Mouse (Mus musculus): ENCODE data around the gene Vmn1r130. TPM values are rescaled to one million over a fixed set of nuclear protein-coding genes. Genes with fewer than 3 reads are reported as not detected.
"Not testable (repeated sequence)": the region's sequence is repeated elsewhere in the genome, so short reads cannot be mapped to it uniquely, and the experiment has no call there.

Gene Vmn1r130
- polyA plus RNA-seq (2014; fragmentation: Nextera tagmentation; extraction: Ambion mirVana), result not detected in 2 replicates

- not testable (repeated sequence) for ATAC-seq (ENCODE audit: low FRiP score); DNase-seq (ENCODE audit: low spot score); H3K36me3 ChIP-seq (replicated peaks; ENCODE audit: control insufficient read depth, insufficient read depth); H3K4me1 ChIP-seq (replicated peaks; ENCODE audit: control insufficient read depth, insufficient read depth, low read length); H3K27me3 ChIP-seq (ENCODE audit: control insufficient read depth, insufficient read depth, low read length); H3K4me2 ChIP-seq (replicated peaks); H3K9ac ChIP-seq; H3K4me3 ChIP-seq (replicated peaks; ENCODE audit: low read length); H3K27ac ChIP-seq; H3K9me3 ChIP-seq (ENCODE audit: control insufficient read depth, low read length)
- no CpG with 5 or more reads among the region's 3 CpGs for WGBS
These were observed at the start of gene Vmn1r130 for GRCm38 (mm10) chr7:21511480-21511879. TSS of gene Vmn1r130 (plus strand) at chr7:21511780.

GRCm38 (mm10) chr7:21545990-21546389 lies 34.4 kb downstream of the Vmn1r130 start, which contains the start of gene Vmn1r131:
TSS of gene Vmn1r131 (minus strand) at chr7:21546090.
- H3K9ac ChIP-seq; H3K4me1 ChIP-seq (replicated peaks; ENCODE audit: control insufficient read depth, insufficient read depth, low read length): not testable (repeated sequence)
- WGBS, result no CpG with 5 or more reads among the region's 2 CpGs

More at GRCm38 (mm10) chr7:21545990-21546389, 34.4 kb downstream of the Vmn1r130 start, which contains the start of gene Vmn1r131:
- H3K4me2 ChIP-seq (replicated peaks); H3K4me3 ChIP-seq (replicated peaks; ENCODE audit: low read length); DNase-seq (ENCODE audit: low spot score); H3K9me3 ChIP-seq (ENCODE audit: control insufficient read depth, low read length); H3K36me3 ChIP-seq (replicated peaks; ENCODE audit: control insufficient read depth, insufficient read depth); H3K27ac ChIP-seq; H3K27me3 ChIP-seq (ENCODE audit: control insufficient read depth, insufficient read depth, low read length); ATAC-seq (ENCODE audit: low FRiP score): not testable (repeated sequence)

Other genes starting within 250 kb of the Vmn1r130 start
- not detected in 2 replicates for gene Vmn1r125, start 239.6 kb upstream of the Vmn1r130 start, polyA plus RNA-seq (2014; fragmentation: Nextera tagmentation; extraction: Ambion mirVana)
- gene Vmn1r126, start 210.3 kb upstream of the Vmn1r130 start, polyA plus RNA-seq (2014; fragmentation: Nextera tagmentation; extraction: Ambion mirVana), result not detected in 2 replicates
- gene Vmn1r127, start 191.9 kb upstream of the Vmn1r130 start, polyA plus RNA-seq (2014; fragmentation: Nextera tagmentation; extraction: Ambion mirVana), result not detected in 2 replicates
- gene Vmn1r128, start 162.4 kb upstream of the Vmn1r130 start, polyA plus RNA-seq (2014; fragmentation: Nextera tagmentation; extraction: Ambion mirVana), result not detected in 2 replicates
- gene Vmn1r129, start 150.5 kb upstream of the Vmn1r130 start, polyA plus RNA-seq (2014; fragmentation: Nextera tagmentation; extraction: Ambion mirVana), result not detected in 2 replicates
- gene Gm6882, start 79.0 kb upstream of the Vmn1r130 start, polyA plus RNA-seq (2014; fragmentation: Nextera tagmentation; extraction: Ambion mirVana), result not detected in 2 replicates
- not detected in 2 replicates for gene Vmn1r131, start 34.3 kb downstream of the Vmn1r130 start, polyA plus RNA-seq (2014; fragmentation: Nextera tagmentation; extraction: Ambion mirVana)
- gene Vmn1r132, start 102.3 kb downstream of the Vmn1r130 start, polyA plus RNA-seq (2014; fragmentation: Nextera tagmentation; extraction: Ambion mirVana), result not detected in 2 replicates
- not detected in 2 replicates for gene Gm4175, start 249.7 kb downstream of the Vmn1r130 start, polyA plus RNA-seq (2014; fragmentation: Nextera tagmentation; extraction: Ambion mirVana)

Measured in hindbrain, embryonic 14.5 days (tissue).